Mouse (Mus musculus): Measurements from ENCODE around the gene Aff1.

Gene Aff1

GRCm38 (mm10) chr5:103836148-103836784 is 144.1 kb downstream of the Aff1 start:
- no peak for DNase-seq (ENCODE audit: low spot score in 2 of 2)

- no peak for DNase-seq (ENCODE audit: low spot score in 2 of 2)
Observed at GRCm38 (mm10) chr5:103838550-103839264, 146.5 kb downstream of the Aff1 start.

GRCm38 (mm10) chr5:103839265-103839626 is 147.1 kb downstream of the Aff1 start:
- no peak for DNase-seq (ENCODE audit: low spot score in 2 of 2)

- DNase-seq (ENCODE audit: low spot score in 2 of 2), result no peak
Observed at GRCm38 (mm10) chr5:103843938-103844337, 151.8 kb downstream of the Aff1 start.

GRCm38 (mm10) chr5:103845418-103846153 is 153.4 kb downstream of the Aff1 start:
- DNase-seq (ENCODE audit: low spot score in 2 of 2), result no peak

- no peak for DNase-seq (ENCODE audit: low spot score in 2 of 2)
Observed at GRCm38 (mm10) chr5:103846154-103846551, 154.0 kb downstream of the Aff1 start.

- no peak for DNase-seq (ENCODE audit: low spot score in 2 of 2)
Observed at GRCm38 (mm10) chr5:103846609-103847008, 154.4 kb downstream of the Aff1 start.

GRCm38 (mm10) chr5:103848546-103848945 is 156.4 kb downstream of the Aff1 start:
- DNase-seq (ENCODE audit: low spot score in 2 of 2), result no peak

- DNase-seq (ENCODE audit: low spot score in 2 of 2), result no peak
Observed at GRCm38 (mm10) chr5:103852756-103853549, 160.8 kb downstream of the Aff1 start.

- peak; percentile 53 to 80 for DNase-seq (ENCODE audit: low spot score in 2 of 2)
Observed at GRCm38 (mm10) chr5:103854041-103854806, 162.1 kb downstream of the Aff1 start.

GRCm38 (mm10) chr5:103854807-103855194 is 162.6 kb downstream of the Aff1 start:
- DNase-seq (ENCODE audit: low spot score in 2 of 2), result no peak

- no peak for DNase-seq (ENCODE audit: low spot score in 2 of 2)
Observed at GRCm38 (mm10) chr5:103855483-103856211, 163.5 kb downstream of the Aff1 start.

- DNase-seq (ENCODE audit: low spot score in 2 of 2), result no peak
Observed at GRCm38 (mm10) chr5:103856286-103857009, 164.3 kb downstream of the Aff1 start.

GRCm38 (mm10) chr5:103857151-103857550 is 165.0 kb downstream of the Aff1 start:
- no peak for DNase-seq (ENCODE audit: low spot score in 2 of 2)

- DNase-seq (ENCODE audit: low spot score in 2 of 2), result no peak
Observed at GRCm38 (mm10) chr5:103860622-103861021, 168.4 kb downstream of the Aff1 start.

- no peak for DNase-seq (ENCODE audit: low spot score in 2 of 2)
Observed at GRCm38 (mm10) chr5:103863759-103864158, 171.6 kb downstream of the Aff1 start.

- no peak for DNase-seq (ENCODE audit: low spot score in 2 of 2)
Observed at GRCm38 (mm10) chr5:103889766-103890165, 197.6 kb downstream of the Aff1 start.

GRCm38 (mm10) chr5:103898310-103898709 is 206.1 kb downstream of the Aff1 start:
- DNase-seq (ENCODE audit: low spot score in 2 of 2), result no peak
